Mouse (Mus musculus) liver, embryonic 14 days (tissue): ENCODE measurements around the gene Carf. TPM values are rescaled to one million over a fixed set of nuclear protein-coding genes. Genes with fewer than 3 reads are reported as not detected.

Experiments
- polyA plus RNA-seq: library from polyadenylated mRNA; depleted of rRNA; stranded (reverse); fragments of >200 nt; gene quantifications from 2 replicates; pipeline ENCODE4 v1.2.3, GENCODE M21; 2012; rRNA removed

Gene Carf
- polyA plus RNA-seq, result 1.6 and 1.8 TPM in 2 replicates

DNA sequence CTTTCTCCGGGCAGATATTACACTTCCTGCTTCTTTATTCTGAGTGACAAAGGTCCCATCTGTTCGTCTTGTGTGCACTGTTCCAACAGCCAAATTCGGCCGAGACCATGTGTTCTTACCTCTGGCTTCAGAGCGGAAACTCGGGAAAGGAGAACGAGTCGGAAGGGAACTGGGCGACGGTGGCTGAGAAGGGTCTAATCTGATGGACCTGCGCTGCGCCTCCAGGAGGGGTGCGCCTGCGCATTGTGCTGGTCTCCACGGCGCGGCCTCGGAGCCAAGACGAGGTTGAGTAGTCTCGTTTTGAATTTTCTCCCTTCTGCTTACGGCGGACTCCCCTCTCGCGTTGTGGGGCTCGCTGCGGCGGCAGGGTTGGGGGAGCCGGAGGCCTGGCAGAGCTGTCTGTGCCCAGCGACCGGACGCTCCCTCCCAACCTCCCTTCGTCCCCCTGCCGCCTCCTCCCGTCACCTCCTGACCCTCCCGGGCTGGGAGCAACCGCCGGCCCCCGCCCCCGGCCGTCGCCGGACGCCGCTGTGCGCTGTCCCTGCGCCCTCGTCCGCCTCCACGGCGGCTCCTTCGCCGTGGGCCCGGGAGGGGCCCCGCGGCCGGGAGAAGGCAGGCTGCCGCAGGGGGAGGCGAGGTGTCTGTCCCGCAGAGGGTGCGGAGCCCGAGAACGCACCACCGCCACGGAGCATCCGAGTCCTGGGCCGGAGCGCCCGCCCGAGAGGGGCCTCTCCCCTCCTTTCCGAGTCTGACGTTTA, at the start of gene Carf, which contains the start of gene Wdr12:
Gene Carf, plus strand, starts transcription at position 224 of the 758 bp plus-strand sequence.
Gene Wdr12, minus strand, starts transcription at position 622 of the 758 bp plus-strand sequence.

GRCm38 (mm10) chr1:60179932-60180783, 82.1 kb downstream of the Carf start, which contains the start of gene Nbeal1:
Gene Nbeal1 (plus strand): TSS chr1:60180599.

Other genes with a start within 250 kb of the Carf start
- 2.9 and 3.3 TPM in 2 replicates for gene Fam117b, start 185.2 kb upstream of the Carf start, polyA plus RNA-seq
- gene Ica1l, start 55.1 kb upstream of the Carf start, polyA plus RNA-seq, result 0.22 and 0.27 TPM in 2 replicates
- 15.9 and 18.8 TPM in 2 replicates for gene Wdr12, start 398 bp downstream of the Carf start, polyA plus RNA-seq
- 0.77 and 0.80 TPM in 2 replicates for gene Nbeal1, start 82.4 kb downstream of the Carf start, polyA plus RNA-seq
- 8.9 and 10.4 TPM in 2 replicates for gene Cyp20a1, start 245.1 kb downstream of the Carf start, polyA plus RNA-seq